ENCODE assay signal across 25 mouse cellular contexts in genomic region chr13:53055697-53056096, GRCm38 (mm10).
"Had no signal": no experiment of that assay in that cellular context is flagged by ENCODE, and none has a peak within 500 bp of the region (broad histone marks: within the 10 kb centered on the region; RNA-seq: fewer than 3 reads in every experiment).

No protein-coding gene starts in this region.

- H3K9ac ChIP-seq: heart, embryonic 13.5 days; heart, embryonic 15.5 days; hindbrain, embryonic 13.5 days; hindbrain, embryonic 15.5 days; kidney, embryonic 15.5 days; limb, embryonic 13.5 days; limb, embryonic 15.5 days; liver, embryonic 12.5 days; liver, embryonic 14.5 days had no signal

- H3K9me3 ChIP-seq: heart, embryonic 15.5 days; hindbrain, embryonic 13.5 days; hindbrain, embryonic 15.5 days; kidney, embryonic 15.5 days; limb, embryonic 15.5 days; liver, embryonic 12.5 days had no signal

- H3K36me3 ChIP-seq: heart, embryonic 13.5 days; heart, embryonic 15.5 days; hindbrain, embryonic 13.5 days; hindbrain, embryonic 15.5 days; kidney, embryonic 15.5 days; limb, embryonic 13.5 days; limb, embryonic 15.5 days; liver, embryonic 12.5 days had no signal

- DNase-seq: gastrocnemius, adult 2 months; gastrocnemius, postnatal 10 days; gastrocnemius, postnatal 25 days; heart, adult 18-20 months; heart, postnatal 14 days; heart, postnatal 36 days; kidney, adult 11 months; kidney, adult 2 months; kidney, adult 9 months; kidney, postnatal 14 days; kidney, postnatal 36 days; layer of hippocampus, adult 9-11 months; layer of hippocampus, postnatal 36 days; left cerebral cortex, postnatal 4 days had no signal

- H3K4me1 ChIP-seq: heart, embryonic 13.5 days; heart, embryonic 15.5 days; hindbrain, embryonic 13.5 days; hindbrain, embryonic 15.5 days; limb, embryonic 15.5 days; liver, embryonic 12.5 days had no signal

- H3K27ac ChIP-seq: gastrocnemius, adult 2 months; heart, embryonic 13.5 days; heart, embryonic 15.5 days; hindbrain, embryonic 13.5 days; hindbrain, embryonic 15.5 days; hindbrain, postnatal 0 days; kidney, embryonic 15.5 days; kidney, postnatal 0 days; limb, embryonic 13.5 days; limb, embryonic 15.5 days; liver, embryonic 12.5 days; liver, embryonic 14.5 days had no signal

- H3K4me3 ChIP-seq: gastrocnemius, adult 2 months; heart, embryonic 13.5 days; heart, embryonic 15.5 days; hindbrain, embryonic 13.5 days; hindbrain, embryonic 15.5 days; kidney, embryonic 15.5 days; limb, embryonic 13.5 days; limb, embryonic 15.5 days; liver, embryonic 12.5 days had no signal
